Mouse (Mus musculus) layer of hippocampus, postnatal 10 days (tissue): ENCODE results near the gene Slc7a14. TPM values are rescaled to one million over a fixed set of nuclear protein-coding genes. Genes with fewer than 3 reads are reported as not detected.

Experiments used
- DNase-seq, 2 experiments: peaks; one replicate each; pipeline ENCODE4 v3.0.0; 2021; ENCODE audit warnings: low spot score in 2 of 2
- total RNA-seq, 2 experiments: library from RNA; stranded (reverse); gene quantifications; 2 replicates each; pipeline ENCODE4 v1.2.3; 2021

Slc7a14 gene
- total RNA-seq, 2 experiments from 2014 or later, result 47.7 to 53.4 TPM

- no peak for DNase-seq
Measured at GRCm38 (mm10) chr3:31212205-31213038, 97.8 kb downstream of the Slc7a14 start.

- no peak for DNase-seq
Measured at GRCm38 (mm10) chr3:31209001-31209400, 101.2 kb downstream of the Slc7a14 start.

- no peak for DNase-seq
Measured at GRCm38 (mm10) chr3:31208458-31208994, 101.7 kb downstream of the Slc7a14 start.

- no peak for DNase-seq
Measured at GRCm38 (mm10) chr3:31208046-31208445, 102.1 kb downstream of the Slc7a14 start.

GRCm38 (mm10) chr3:31205167-31205566, 105.0 kb downstream of the Slc7a14 start:
- no peak for DNase-seq

GRCm38 (mm10) chr3:31203947-31204346, 106.2 kb downstream of the Slc7a14 start:
- DNase-seq, result no peak

- no peak for DNase-seq
Measured at GRCm38 (mm10) chr3:31199162-31199877, 110.9 kb downstream of the Slc7a14 start.

- DNase-seq, result no peak
Measured at GRCm38 (mm10) chr3:31191402-31191801, 118.8 kb downstream of the Slc7a14 start.

- no peak for DNase-seq
Measured at GRCm38 (mm10) chr3:31190342-31190741, 119.8 kb downstream of the Slc7a14 start.

GRCm38 (mm10) chr3:31166365-31166871, 143.8 kb downstream of the Slc7a14 start:
- DNase-seq, result peak; percentile 28 to 41

- DNase-seq, result no peak
Measured at GRCm38 (mm10) chr3:31165803-31166202, 144.4 kb downstream of the Slc7a14 start.

GRCm38 (mm10) chr3:31162860-31163259, 147.3 kb downstream of the Slc7a14 start:
- DNase-seq, result no peak

- no peak for DNase-seq
Measured at GRCm38 (mm10) chr3:31161336-31161735, 148.8 kb downstream of the Slc7a14 start.

GRCm38 (mm10) chr3:31160046-31160445, 150.1 kb downstream of the Slc7a14 start:
- no peak for DNase-seq

GRCm38 (mm10) chr3:31157776-31158175, 152.4 kb downstream of the Slc7a14 start:
- DNase-seq, result no peak

- DNase-seq, result no peak
Measured at GRCm38 (mm10) chr3:31156126-31156525, 154.1 kb downstream of the Slc7a14 start.

Other genes starting within 250 kb of the Slc7a14 start
- gene Skil, start 215.3 kb downstream of the Slc7a14 start, total RNA-seq, result 10 to 100 TPM; 60.9 to 71.8 TPM
- 10 to 100 TPM; 22.5 to 24.5 TPM for gene Cldn11, start 160.5 kb downstream of the Slc7a14 start, total RNA-seq